In genomic region chr3:88422020-88422720, GRCm38 (mm10) we compare ENCODE assay signal across 10 mouse cellular contexts. TPM values are rescaled to one million over a fixed set of nuclear protein-coding genes. Genes with fewer than 3 reads are reported as not detected.
DNase-seq lines count a peak whose midpoint lies in the region; ATAC-seq and TF ChIP-seq lines count a peak whose summit lies in the region.
"Had no signal": no experiment of that assay in that cellular context is flagged by ENCODE, and none has a peak within 500 bp of the region (broad histone marks: within the 10 kb centered on the region; RNA-seq: fewer than 3 reads in every experiment).

No protein-coding gene starts in this region.

- H3K4me2 ChIP-seq in forebrain, embryonic 15.5 days (replicated peaks): no peak overlapping the region
- peak overlapping the region; percentile 6 for H3K4me2 ChIP-seq in liver, postnatal 0 days (ENCODE audit: low read depth, low read length)
- peak overlapping the region; percentile 9; the same call in 1 of the 2 replicates for H3K4me2 ChIP-seq in neural tube, embryonic 14.5 days (ENCODE audit: low read depth, low read length)
- H3K4me2 ChIP-seq: embryonic facial prominence, embryonic 12.5 days; limb, embryonic 15.5 days had no signal

- TF ChIP-seq RAD21 in MEL (IDR thresholded peaks at IDR 0.05; ENCODE audit: low read depth, low read length): no peak

- peaks cover 1 to 21% of the 10 kb centered on the region in 2 experiments; a peak in 2 of 4 replicates for H3K36me3 ChIP-seq in MEL (ENCODE audit: control insufficient read depth in 1 of 2, insufficient read depth in 2 of 2, low read length in 2 of 2)
- peaks cover 31% of the 10 kb centered on the region for H3K36me3 ChIP-seq in forebrain, embryonic 15.5 days
- H3K36me3 ChIP-seq in liver, postnatal 0 days (replicated peaks; ENCODE audit: insufficient read depth, low read length): peaks cover 30% of the 10 kb centered on the region
- peaks cover 31% of the 10 kb centered on the region for H3K36me3 ChIP-seq in neural tube, embryonic 14.5 days (ENCODE audit: control insufficient read depth, insufficient read depth, low read length)

- no peak for TF ChIP-seq EP300 in MEL (IDR thresholded peaks at IDR 0.05; ENCODE audit: low read depth in 1 of 2, low read length in 2 of 2)
- peak; percentile 70 for TF ChIP-seq EP300 in liver, postnatal 0 days (IDR thresholded peaks at IDR 0.05; ENCODE audit: low read depth)

- no peak overlapping the region for H3K27ac ChIP-seq in MEL (ENCODE audit: control insufficient read depth, low read depth, low read length)
- H3K27ac ChIP-seq in forebrain, embryonic 15.5 days (replicated peaks): peak overlapping the region; percentile 8; the same call in 1 of the 2 replicates
- peak overlapping the region; percentile 84 for H3K27ac ChIP-seq in liver, postnatal 0 days (ENCODE audit: low read depth)
- no peak overlapping the region for H3K27ac ChIP-seq in neural tube, embryonic 14.5 days (ENCODE audit: low read depth, low read length)
- H3K27ac ChIP-seq: embryonic facial prominence, embryonic 12.5 days; limb, embryonic 15.5 days had no signal

- no peaks in the 10 kb centered on the region for H3K27me3 ChIP-seq in MEL (ENCODE audit: control insufficient read depth in 1 of 2, insufficient read depth in 2 of 2, low read length in 2 of 2)
- no peaks in the 10 kb centered on the region for H3K27me3 ChIP-seq in forebrain, embryonic 15.5 days
- no peaks in the 10 kb centered on the region for H3K27me3 ChIP-seq in liver, postnatal 0 days (ENCODE audit: insufficient read depth, low read length)
- no peaks in the 10 kb centered on the region for H3K27me3 ChIP-seq in neural tube, embryonic 14.5 days (ENCODE audit: control insufficient read depth, insufficient read depth, low read length)
- H3K27me3 ChIP-seq: embryonic facial prominence, embryonic 12.5 days; limb, embryonic 15.5 days had no signal

- peak; percentile 62 for DNase-seq in cerebellum, adult 11-12 months
- no peak for DNase-seq in cerebellum, postnatal 4 days (ENCODE audit: low spot score in 2 of 2)
- no peak for DNase-seq in MEL (ENCODE audit: low read depth, low spot score)
- peak; percentile 49 for DNase-seq in liver, postnatal 0 days
- no peak for DNase-seq in ovary, postnatal 10 days (ENCODE audit: low spot score)
- no peak for DNase-seq in c-Kit-positive CD71-positive TER-119-positive erythroid progenitor cells, embryonic 14.5 days (ENCODE audit: low spot score)

- no peak for TF ChIP-seq POLR2A in MEL (IDR thresholded peaks at IDR 0.05; ENCODE audit: control insufficient read depth in 1 of 2, insufficient read depth in 1 of 2, low read depth in 1 of 2, low read length in 2 of 2, poor library complexity in 1 of 2)

- no peak for ATAC-seq in forebrain, embryonic 15.5 days (replicated peaks)
- ATAC-seq in liver, postnatal 0 days: peak; percentile 30
- no peak for ATAC-seq in neural tube, embryonic 14.5 days (ENCODE audit: low read depth)

- no peaks in the 10 kb centered on the region for H3K9me3 ChIP-seq in MEL (replicated peaks; ENCODE audit: insufficient read depth, low read length)
- H3K9me3 ChIP-seq in forebrain, embryonic 15.5 days: no peaks in the 10 kb centered on the region
- no peaks in the 10 kb centered on the region for H3K9me3 ChIP-seq in liver, postnatal 0 days (ENCODE audit: low read length)
- H3K9me3 ChIP-seq in neural tube, embryonic 14.5 days (ENCODE audit: control insufficient read depth, low read length): no peaks in the 10 kb centered on the region
- H3K9me3 ChIP-seq: embryonic facial prominence, embryonic 12.5 days; limb, embryonic 15.5 days had no signal

- 33% methylated on average over 9 of the region's 9 CpGs for WGBS in forebrain, embryonic 15.5 days
- WGBS in liver, postnatal 0 days (ENCODE audit: insufficient replicate concordance): 42% methylated on average over 9 of the region's 9 CpGs
- 28% methylated on average over 9 of the region's 9 CpGs for WGBS in neural tube, embryonic 14.5 days

- no peak overlapping the region for H3K9ac ChIP-seq in MEL (ENCODE audit: control insufficient read depth, low read depth, low read length, poor library complexity, severe bottlenecking)
- 0 out of 2 replicates have a peak overlapping the region, but pooled peaks have one; percentile 14 for H3K9ac ChIP-seq in forebrain, embryonic 15.5 days (replicated peaks)
- peak overlapping the region; percentile 13; the same call in 1 of the 2 replicates for H3K9ac ChIP-seq in liver, postnatal 0 days (replicated peaks)
- 0 out of 2 replicates have a peak overlapping the region, but pooled peaks have one; percentile 5 for H3K9ac ChIP-seq in neural tube, embryonic 14.5 days (replicated peaks; ENCODE audit: low read depth, low read length)
- H3K9ac ChIP-seq: embryonic facial prominence, embryonic 12.5 days; limb, embryonic 15.5 days had no signal

- H3K4me3 ChIP-seq in MEL (ENCODE audit: control insufficient read depth in 1 of 2, insufficient read depth in 1 of 2, low read depth in 2 of 2, low read length in 2 of 2): no peak overlapping the region
- no peak overlapping the region for H3K4me3 ChIP-seq in forebrain, embryonic 15.5 days
- no peak overlapping the region for H3K4me3 ChIP-seq in liver, postnatal 0 days (ENCODE audit: low read depth, low read length)
- no peak overlapping the region for H3K4me3 ChIP-seq in neural tube, embryonic 14.5 days (ENCODE audit: low read depth, low read length)
- H3K4me3 ChIP-seq: embryonic facial prominence, embryonic 12.5 days; limb, embryonic 15.5 days had no signal

- TF ChIP-seq CTCF in MEL (IDR thresholded peaks at IDR 0.05 in 2 of 3, conservative IDR thresholded peaks at IDR 0.05 in 1 of 3; ENCODE audit: control insufficient read depth in 1 of 3, insufficient read depth in 1 of 3, low read depth in 2 of 3, low read length in 3 of 3, poor library complexity in 1 of 3, severe bottlenecking in 1 of 3): no peak
- peak; percentile 47 for TF ChIP-seq CTCF in liver, postnatal 0 days (IDR thresholded peaks at IDR 0.05; ENCODE audit: low read depth)

- peaks cover 11 to 30% of the 10 kb centered on the region in 2 experiments for H3K4me1 ChIP-seq in MEL (ENCODE audit: control insufficient read depth in 1 of 2, insufficient read depth in 2 of 2, low read length in 2 of 2)
- H3K4me1 ChIP-seq in forebrain, embryonic 15.5 days: peaks cover 38% of the 10 kb centered on the region
- H3K4me1 ChIP-seq in liver, postnatal 0 days (ENCODE audit: insufficient read depth): peaks cover 35% of the 10 kb centered on the region
- H3K4me1 ChIP-seq in neural tube, embryonic 14.5 days (ENCODE audit: control insufficient read depth, insufficient read depth, low read length): peaks cover 20% of the 10 kb centered on the region

- H3K79me2 ChIP-seq in MEL (ENCODE audit: control insufficient read depth, insufficient read depth, low read length, poor library complexity): peaks cover 23% of the 10 kb centered on the region

TF ChIP-seq in MEL, 35 proteins besides CTCF, POLR2A, EP300 and RAD21:
- TF ChIP-seq KAT2A (conservative IDR thresholded peaks at IDR 0.05; ENCODE audit: low read depth, low read length) (no peak), TAL1 (IDR thresholded peaks at IDR 0.05; ENCODE audit: low read length) (peak; percentile 32; the same call in 1 of the 2 replicates)

RNA-seq across cellular contexts. Expression of gene Slc25a44, which starts 2.8 kb away (rescaled TPM):
- 26.2 and 30.5 TPM in 2 replicates for total RNA-seq in MEL (2012; rRNA removed)
- polyA plus RNA-seq in MEL (2012; ENCODE audit: insufficient read depth in 1 of 2, insufficient read length in 2 of 2, low read depth in 1 of 2, low replicate concordance in 2 of 2, missing spikeins in 1 of 2): 10 to 100 TPM in 1 of 2 experiments, not detected in 1; 34.6 TPM
- polyA plus RNA-seq in forebrain, embryonic 15.5 days (2015; fragmentation: Nextera tagmentation; extraction: Ambion mirVana): 31.3 and 33.2 TPM in 2 replicates
- 9.0 and 9.2 TPM in 2 replicates for polyA plus RNA-seq in liver, postnatal 0 days (2015; fragmentation: Nextera tagmentation; extraction: Ambion mirVana)
- 40.8 and 42.5 TPM in 2 replicates for polyA plus RNA-seq in neural tube, embryonic 14.5 days (2014; fragmentation: Nextera tagmentation; extraction: Ambion mirVana)

RNA-seq across cellular contexts. Expression of gene Pmf1, which starts 12.0 kb away (rescaled TPM):
- total RNA-seq in MEL (2012; rRNA removed): 139 and 144 TPM in 2 replicates
- polyA plus RNA-seq in MEL (2012; ENCODE audit: insufficient read depth in 1 of 2, insufficient read length in 2 of 2, low read depth in 1 of 2, low replicate concordance in 2 of 2, missing spikeins in 1 of 2): 100 to 1,000 TPM in 1 of 2 experiments, not detected in 1; 357 TPM
- 55.1 and 64.8 TPM in 2 replicates for polyA plus RNA-seq in forebrain, embryonic 15.5 days (2015; fragmentation: Nextera tagmentation; extraction: Ambion mirVana)
- polyA plus RNA-seq in liver, postnatal 0 days (2015; fragmentation: Nextera tagmentation; extraction: Ambion mirVana): 59.5 and 64.3 TPM in 2 replicates
- polyA plus RNA-seq in neural tube, embryonic 14.5 days (2014; fragmentation: Nextera tagmentation; extraction: Ambion mirVana): 19.3 and 22.2 TPM in 2 replicates

RNA-seq across cellular contexts. Expression of gene Bglap, which starts 37.9 kb away (rescaled TPM):
- total RNA-seq in MEL (2012; rRNA removed): not detected in 2 replicates
- polyA plus RNA-seq in MEL (2012; ENCODE audit: insufficient read depth in 1 of 2, insufficient read length in 2 of 2, low read depth in 1 of 2, low replicate concordance in 2 of 2, missing spikeins in 1 of 2): under 1 TPM in 1 of 2 experiments, not detected in 1; 0.17 TPM
- polyA plus RNA-seq in forebrain, embryonic 15.5 days (2015; fragmentation: Nextera tagmentation; extraction: Ambion mirVana): not detected in 2 replicates
- polyA plus RNA-seq in liver, postnatal 0 days (2015; fragmentation: Nextera tagmentation; extraction: Ambion mirVana): not detected in 2 replicates
- not detected in 2 replicates for polyA plus RNA-seq in neural tube, embryonic 14.5 days (2014; fragmentation: Nextera tagmentation; extraction: Ambion mirVana)
- polyA plus RNA-seq: embryonic facial prominence, embryonic 12.5 days had no signal

RNA-seq across cellular contexts. Expression of gene Sema4a, which starts 38.8 kb away (rescaled TPM):
- 31.4 and 45.3 TPM in 2 replicates for total RNA-seq in MEL (2012; rRNA removed)
- 10 to 100 TPM in 1 of 2 experiments, not detected in 1; 33.5 TPM for polyA plus RNA-seq in MEL (2012; ENCODE audit: insufficient read depth in 1 of 2, insufficient read length in 2 of 2, low read depth in 1 of 2, low replicate concordance in 2 of 2, missing spikeins in 1 of 2)
- 16.3 and 17.7 TPM in 2 replicates for polyA plus RNA-seq in forebrain, embryonic 15.5 days (2015; fragmentation: Nextera tagmentation; extraction: Ambion mirVana)
- polyA plus RNA-seq in liver, postnatal 0 days (2015; fragmentation: Nextera tagmentation; extraction: Ambion mirVana): 27.3 and 30.0 TPM in 2 replicates
- polyA plus RNA-seq in neural tube, embryonic 14.5 days (2014; fragmentation: Nextera tagmentation; extraction: Ambion mirVana): 20.8 and 21.5 TPM in 2 replicates

RNA-seq across cellular contexts. Expression of gene Bglap2, which starts 43.7 kb away (rescaled TPM):
- total RNA-seq in MEL (2012; rRNA removed): not detected in 2 replicates
- polyA plus RNA-seq in MEL (2012; ENCODE audit: insufficient read depth in 1 of 2, insufficient read length in 2 of 2, low read depth in 1 of 2, low replicate concordance in 2 of 2, missing spikeins in 1 of 2): not detected
- not detected in 2 replicates for polyA plus RNA-seq in forebrain, embryonic 15.5 days (2015; fragmentation: Nextera tagmentation; extraction: Ambion mirVana)
- polyA plus RNA-seq in liver, postnatal 0 days (2015; fragmentation: Nextera tagmentation; extraction: Ambion mirVana): not detected in 2 replicates
- not detected in 2 replicates for polyA plus RNA-seq in neural tube, embryonic 14.5 days (2014; fragmentation: Nextera tagmentation; extraction: Ambion mirVana)
- polyA plus RNA-seq: embryonic facial prominence, embryonic 12.5 days had no signal

Comparison
In these comparisons a context has a peak if more than half of its experiments do, and no peak if none do; other contexts are left out.
1. DNase-seq: peak in cerebellum, adult 11-12 months (single experiment) and liver, postnatal 0 days (single experiment); none in cerebellum, postnatal 4 days (0 of 2), MEL (single experiment), ovary, postnatal 10 days (single experiment) and c-Kit-positive CD71-positive TER-119-positive erythroid progenitor cells, embryonic 14.5 days (single experiment).
2. H3K27ac ChIP-seq: peak in forebrain, embryonic 15.5 days (single experiment) and liver, postnatal 0 days (single experiment); none in MEL (single experiment) and neural tube, embryonic 14.5 days (single experiment).